In genomic region chr9:62240036-62240435, GRCm38 (mm10) we compare ENCODE assay signal across 26 mouse cellular contexts. TPM values are rescaled to one million over a fixed set of nuclear protein-coding genes. Genes with fewer than 3 reads are reported as not detected.
DNase-seq lines count a peak whose midpoint lies in the region; ATAC-seq and TF ChIP-seq lines count a peak whose summit lies in the region.
"Had no signal": no experiment of that assay in that cellular context is flagged by ENCODE, and none has a peak within 500 bp of the region (broad histone marks: within the 10 kb centered on the region; RNA-seq: fewer than 3 reads in every experiment).

No protein-coding gene starts in this region.

- no peak overlapping the region for H3K4me2 ChIP-seq in midbrain, postnatal 0 days (ENCODE audit: low read depth, low read length, poor library complexity, severe bottlenecking)
- H3K4me2 ChIP-seq in midbrain, embryonic 16.5 days (ENCODE audit: low read length) = no peak overlapping the region
- H3K4me2 ChIP-seq: embryonic facial prominence, embryonic 13.5 days; forebrain, embryonic 12.5 days; heart, embryonic 11.5 days; heart, embryonic 15.5 days; hindbrain, embryonic 14.5 days had no signal

- 73% methylated on average over 10 of the region's 10 CpGs for WGBS in midbrain, postnatal 0 days
- 73% methylated on average over 10 of the region's 10 CpGs for WGBS in midbrain, embryonic 16.5 days

- 0 out of 2 replicates have a peak, but pooled peaks cover 7% of the 10 kb centered on the region for H3K4me1 ChIP-seq in midbrain, postnatal 0 days (ENCODE audit: insufficient read depth, low read length)
- H3K4me1 ChIP-seq in midbrain, embryonic 16.5 days (ENCODE audit: control insufficient read depth, insufficient read depth, low read length) = peaks cover 6% of the 10 kb centered on the region

- DNase-seq in heart, adult 11 months = peak; percentile 86
- no peak for DNase-seq in heart, postnatal 36 days
- DNase-seq in midbrain, postnatal 0 days (ENCODE audit: low spot score) = peak; percentile 31
- peak; percentile 55 for DNase-seq in adrenal gland, postnatal 14 days
- peak; percentile 57 to 62 for DNase-seq in adrenal gland, postnatal 36 days
- no peak for DNase-seq in right cerebral cortex, postnatal 25 days
- DNase-seq: B cell, adult 2 months; cerebellum, adult 11-12 months; cerebellum, adult 9-10 months; cerebellum, postnatal 36 days; gastrocnemius, postnatal 10 days; heart, adult 2 months; heart, postnatal 14 days; kidney, adult 2 months had no signal

- no peak for ATAC-seq in midbrain, postnatal 0 days (ENCODE audit: low FRiP score)
- no peak for ATAC-seq in midbrain, embryonic 16.5 days
- ATAC-seq: CD4-positive, CD25-positive, alpha-beta regulatory T cell, adult 4 months; forebrain, embryonic 16.5 days; intestine, embryonic 16.5 days had no signal

- no peaks in the 10 kb centered on the region for H3K36me3 ChIP-seq in midbrain, postnatal 0 days (ENCODE audit: insufficient read depth, low read length)
- H3K36me3 ChIP-seq in midbrain, embryonic 16.5 days (ENCODE audit: control insufficient read depth, insufficient read depth, low read length) = no peaks in the 10 kb centered on the region
- H3K36me3 ChIP-seq: embryonic facial prominence, embryonic 13.5 days; forebrain, embryonic 12.5 days; G1E; heart, embryonic 15.5 days had no signal

- H3K9ac ChIP-seq in midbrain, postnatal 0 days (replicated peaks; ENCODE audit: low read length, poor library complexity, severe bottlenecking) = no peak overlapping the region
- H3K9ac ChIP-seq in midbrain, embryonic 16.5 days (ENCODE audit: low read depth, low read length) = no peak overlapping the region
- H3K9ac ChIP-seq: embryonic facial prominence, embryonic 13.5 days; forebrain, embryonic 12.5 days; heart, embryonic 15.5 days; hindbrain, embryonic 14.5 days had no signal

- intact Hi-C loops in heart, postnatal 36 days (cut with DNase I) = loop anchor here (5.0 kb wide), 1 partner anchor 273 kb away; no protein-coding TSS in a partner anchor

- H3K9me3 ChIP-seq in midbrain, postnatal 0 days (ENCODE audit: low read length) = no peaks in the 10 kb centered on the region
- H3K9me3 ChIP-seq in midbrain, embryonic 16.5 days (replicated peaks; ENCODE audit: control insufficient read depth, low read length, poor library complexity, severe bottlenecking) = no peaks in the 10 kb centered on the region
- H3K9me3 ChIP-seq: embryonic facial prominence, embryonic 13.5 days; forebrain, embryonic 12.5 days; G1E; heart, embryonic 15.5 days had no signal

- no peak for TF ChIP-seq CTCF in midbrain, postnatal 0 days (IDR thresholded peaks at IDR 0.05)

- no peaks in the 10 kb centered on the region for H3K27me3 ChIP-seq in midbrain, postnatal 0 days (ENCODE audit: insufficient read depth, low read length)
- H3K27me3 ChIP-seq in midbrain, embryonic 16.5 days (ENCODE audit: control insufficient read depth, insufficient read depth, low read depth, low read length) = no peaks in the 10 kb centered on the region

- no peak overlapping the region for H3K27ac ChIP-seq in midbrain, postnatal 0 days (ENCODE audit: low read depth, low read length)
- no peak overlapping the region for H3K27ac ChIP-seq in midbrain, embryonic 16.5 days (ENCODE audit: low read length)
- H3K27ac ChIP-seq: embryonic facial prominence, embryonic 13.5 days; forebrain, embryonic 12.5 days; heart, adult 2 months; heart, embryonic 15.5 days; hindbrain, embryonic 14.5 days had no signal

- H3K4me3 ChIP-seq in midbrain, postnatal 0 days (ENCODE audit: low read depth, low read length) = no peak overlapping the region
- H3K4me3 ChIP-seq in midbrain, embryonic 16.5 days (ENCODE audit: low read depth, low read length) = no peak overlapping the region
- H3K4me3 ChIP-seq: embryonic facial prominence, embryonic 13.5 days; forebrain, embryonic 12.5 days; heart, adult 2 months; heart, embryonic 15.5 days had no signal

RNA-seq across cellular contexts. Expression of gene Spesp1, which starts 42.0 kb away (rescaled TPM):
- total RNA-seq in heart, postnatal 36 days (2021) = not detected
- total RNA-seq in midbrain, postnatal 0 days (2014; rRNA removed) = not detected in 2 replicates
- polyA plus RNA-seq in midbrain, postnatal 0 days (2015; fragmentation: Nextera tagmentation; extraction: Ambion mirVana) = not detected in 2 replicates
- not detected in 2 replicates for polyA plus RNA-seq in midbrain, embryonic 16.5 days (2015; fragmentation: Nextera tagmentation; extraction: Ambion mirVana)
- total RNA-seq in adrenal gland, postnatal 14 days (2021) = not detected in 2 replicates
- not detected for total RNA-seq in adrenal gland, postnatal 36 days (2021)
- total RNA-seq: gastrocnemius, postnatal 10 days; gastrocnemius, postnatal 4 days; heart, adult 2 months; heart, postnatal 14 days had no signal
- polyA plus RNA-seq: CD4-positive, CD25-positive, alpha-beta regulatory T cell, adult 4 months; embryonic facial prominence, embryonic 13.5 days; forebrain, embryonic 12.5 days; forebrain, embryonic 16.5 days; frontal cortex, adult 2 months; G1E; heart, embryonic 11.5 days; heart, embryonic 15.5 days; hindbrain, embryonic 14.5 days; intestine, embryonic 16.5 days; kidney, adult 2 months had no signal

Comparison
In these comparisons a context has a peak if more than half of its experiments do, and no peak if none do; other contexts are left out.
1. DNase-seq: peak in heart, adult 11 months (single experiment), midbrain, postnatal 0 days (single experiment), adrenal gland, postnatal 14 days (single experiment) and adrenal gland, postnatal 36 days (2 of 2); none in heart, postnatal 36 days (0 of 2) and right cerebral cortex, postnatal 25 days (single experiment).